17 mouse cellular contexts compared by ENCODE assay signal in genomic region chr2:103685581-103685980, GRCm38 (mm10).
DNase-seq lines count a peak whose midpoint lies in the region; ATAC-seq and TF ChIP-seq lines count a peak whose summit lies in the region.
"Had no signal": no experiment of that assay in that cellular context is flagged by ENCODE, and none has a peak within 500 bp of the region (broad histone marks: within the 10 kb centered on the region; RNA-seq: fewer than 3 reads in every experiment).

No protein-coding gene starts in this region.

- H3K9ac ChIP-seq in heart, embryonic 13.5 days = peak overlapping the region; percentile 44; the same call in 1 of the 2 replicates
- no peak overlapping the region for H3K9ac ChIP-seq in stomach, embryonic 16.5 days (ENCODE audit: low read length)
- H3K9ac ChIP-seq in stomach, postnatal 0 days (ENCODE audit: low read length) = no peak overlapping the region
- no peak overlapping the region for H3K9ac ChIP-seq in neural tube, embryonic 15.5 days (replicated peaks)
- H3K9ac ChIP-seq: forebrain, postnatal 0 days; hindbrain, embryonic 12.5 days; liver, embryonic 12.5 days had no signal

- H3K27ac ChIP-seq in heart, embryonic 13.5 days (replicated peaks) = peak overlapping the region; percentile 17; the same call in 1 of the 2 replicates
- H3K27ac ChIP-seq in stomach, embryonic 16.5 days (ENCODE audit: low read length) = no peak overlapping the region
- H3K27ac ChIP-seq in stomach, postnatal 0 days (replicated peaks) = no peak overlapping the region
- H3K27ac ChIP-seq in limb, embryonic 10.5 days = peak overlapping the region; percentile 81
- no peak overlapping the region for H3K27ac ChIP-seq in neural tube, embryonic 15.5 days (replicated peaks)
- H3K27ac ChIP-seq: hindbrain, embryonic 12.5 days; liver, embryonic 12.5 days; midbrain, embryonic 10.5 days had no signal

- no peaks in the 10 kb centered on the region for H3K9me3 ChIP-seq in heart, embryonic 13.5 days
- no peaks in the 10 kb centered on the region for H3K9me3 ChIP-seq in stomach, embryonic 16.5 days (replicated peaks; ENCODE audit: control insufficient read depth, low read length)
- H3K9me3 ChIP-seq in stomach, postnatal 0 days (ENCODE audit: control insufficient read depth, low read length) = no peaks in the 10 kb centered on the region
- no peaks in the 10 kb centered on the region for H3K9me3 ChIP-seq in limb, embryonic 10.5 days (replicated peaks)
- H3K9me3 ChIP-seq in neural tube, embryonic 15.5 days (replicated peaks) = no peaks in the 10 kb centered on the region
- H3K9me3 ChIP-seq: hindbrain, embryonic 12.5 days; liver, embryonic 12.5 days; midbrain, embryonic 10.5 days had no signal

- H3K27me3 ChIP-seq in heart, embryonic 13.5 days (replicated peaks) = no peaks in the 10 kb centered on the region
- no peaks in the 10 kb centered on the region for H3K27me3 ChIP-seq in stomach, embryonic 16.5 days (ENCODE audit: control insufficient read depth, insufficient read depth, low read length)
- H3K27me3 ChIP-seq in stomach, postnatal 0 days (ENCODE audit: control insufficient read depth, insufficient read depth, low read length) = no peaks in the 10 kb centered on the region
- H3K27me3 ChIP-seq in limb, embryonic 10.5 days (ENCODE audit: low read depth, poor library complexity, severe bottlenecking) = no peaks in the 10 kb centered on the region
- no peaks in the 10 kb centered on the region for H3K27me3 ChIP-seq in neural tube, embryonic 15.5 days (replicated peaks)
- H3K27me3 ChIP-seq: hindbrain, embryonic 12.5 days; liver, embryonic 12.5 days had no signal

- H3K4me3 ChIP-seq in heart, embryonic 13.5 days = no peak overlapping the region
- H3K4me3 ChIP-seq in stomach, embryonic 16.5 days (replicated peaks; ENCODE audit: low read length) = no peak overlapping the region
- no peak overlapping the region for H3K4me3 ChIP-seq in stomach, postnatal 0 days (ENCODE audit: low read depth, low read length)
- no peak overlapping the region for H3K4me3 ChIP-seq in limb, embryonic 10.5 days
- H3K4me3 ChIP-seq in neural tube, embryonic 15.5 days (replicated peaks) = no peak overlapping the region
- H3K4me3 ChIP-seq: hindbrain, embryonic 12.5 days; liver, embryonic 12.5 days; midbrain, embryonic 10.5 days had no signal

- no peak for TF ChIP-seq EP300 in stomach, postnatal 0 days (optimal IDR thresholded peaks at IDR 0.05)

- WGBS in heart, embryonic 13.5 days = 79% methylated on average over 4 of the region's 4 CpGs
- WGBS in stomach, embryonic 16.5 days = 81% methylated on average over 4 of the region's 4 CpGs
- WGBS in stomach, postnatal 0 days = 87% methylated on average over 4 of the region's 4 CpGs
- WGBS in limb, embryonic 10.5 days = 80% methylated on average over 4 of the region's 4 CpGs
- 78% methylated on average over 4 of the region's 4 CpGs for WGBS in neural tube, embryonic 15.5 days

- DNase-seq in heart, postnatal 36 days = no peak
- no peak for DNase-seq in stomach, postnatal 0 days (ENCODE audit: low spot score)
- DNase-seq in limb, embryonic 10.5 days (ENCODE audit: low spot score) = no peak
- no peak for DNase-seq in urinary bladder, postnatal 4 days (ENCODE audit: low spot score in 2 of 2)
- DNase-seq in left cerebral cortex, postnatal 36 days (ENCODE audit: low spot score in 2 of 2) = no peak
- DNase-seq: cerebellum, postnatal 14 days; forebrain, postnatal 0 days; gastrocnemius, postnatal 25 days; kidney, adult 2 months; kidney, postnatal 36 days; right cerebral cortex, postnatal 25 days had no signal

- no peak overlapping the region for H3K4me2 ChIP-seq in heart, embryonic 13.5 days
- H3K4me2 ChIP-seq in stomach, embryonic 16.5 days (ENCODE audit: low read depth, low read length) = no peak overlapping the region
- no peak overlapping the region for H3K4me2 ChIP-seq in stomach, postnatal 0 days (replicated peaks; ENCODE audit: low read depth)
- no peak overlapping the region for H3K4me2 ChIP-seq in neural tube, embryonic 15.5 days
- H3K4me2 ChIP-seq: hindbrain, embryonic 12.5 days; liver, embryonic 12.5 days had no signal

- ATAC-seq in heart, embryonic 13.5 days (ENCODE audit: extremely low read depth, insufficient number of reproducible peaks, low FRiP score, low TSS enrichment) = no peak
- ATAC-seq in stomach, embryonic 16.5 days (ENCODE audit: insufficient read depth, low FRiP score) = 0 out of 2 replicates have a peak, but pooled peaks have one; percentile 19
- no peak for ATAC-seq in stomach, postnatal 0 days (ENCODE audit: low FRiP score, low TSS enrichment)
- ATAC-seq in neural tube, embryonic 15.5 days (ENCODE audit: low FRiP score) = no peak
- ATAC-seq: liver, embryonic 12.5 days had no signal

- H3K4me1 ChIP-seq in heart, embryonic 13.5 days = peaks cover 43% of the 10 kb centered on the region
- H3K4me1 ChIP-seq in stomach, embryonic 16.5 days (ENCODE audit: control insufficient read depth, insufficient read depth, low read length) = peaks cover 9% of the 10 kb centered on the region
- 0 out of 2 replicates have a peak, but pooled peaks cover 5% of the 10 kb centered on the region for H3K4me1 ChIP-seq in stomach, postnatal 0 days (replicated peaks; ENCODE audit: control insufficient read depth, insufficient read depth)
- H3K4me1 ChIP-seq in limb, embryonic 10.5 days = peaks cover 49% of the 10 kb centered on the region
- peaks cover 26% of the 10 kb centered on the region for H3K4me1 ChIP-seq in neural tube, embryonic 15.5 days

- peaks cover 11% of the 10 kb centered on the region for H3K36me3 ChIP-seq in heart, embryonic 13.5 days
- no peaks in the 10 kb centered on the region for H3K36me3 ChIP-seq in stomach, embryonic 16.5 days (ENCODE audit: control insufficient read depth, insufficient read depth, low read length)
- H3K36me3 ChIP-seq in stomach, postnatal 0 days (ENCODE audit: control insufficient read depth, insufficient read depth, low read length) = no peaks in the 10 kb centered on the region
- peaks cover 3% of the 10 kb centered on the region; the same call in 1 of the 2 replicates for H3K36me3 ChIP-seq in limb, embryonic 10.5 days
- H3K36me3 ChIP-seq in neural tube, embryonic 15.5 days = no peaks in the 10 kb centered on the region
- H3K36me3 ChIP-seq: hindbrain, embryonic 12.5 days; liver, embryonic 12.5 days had no signal

- no peak for TF ChIP-seq CTCF in stomach, postnatal 0 days (IDR thresholded peaks at IDR 0.05; ENCODE audit: low read depth)

- intact Hi-C loops in heart, postnatal 36 days (cut with DNase I) = no loop called here
- intact Hi-C loops in left cerebral cortex, postnatal 36 days (cut with DNase I) = no loop called here

Comparison
In these comparisons a context has a peak if more than half of its experiments do, and no peak if none do; other contexts are left out.
1. H3K27ac ChIP-seq: peak in heart, embryonic 13.5 days (single experiment) and limb, embryonic 10.5 days (single experiment); none in stomach, embryonic 16.5 days (single experiment), stomach, postnatal 0 days (single experiment) and neural tube, embryonic 15.5 days (single experiment).